Comparison of ENCODE assay signal across 19 mouse cellular contexts in genomic region chr12:104531512-104532447, GRCm38 (mm10). TPM values are rescaled to one million over a fixed set of nuclear protein-coding genes. Genes with fewer than 3 reads are reported as not detected.
A peak's percentile ranks its signal among the peaks of the same experiment; 100 is the strongest.
DNase-seq lines count a peak whose midpoint lies in the region; ATAC-seq and TF ChIP-seq lines count a peak whose summit lies in the region.
"Had no signal": no experiment of that assay in that cellular context is flagged by ENCODE, and none has a peak within 500 bp of the region (broad histone marks: within the 10 kb centered on the region; RNA-seq: fewer than 3 reads in every experiment).

No protein-coding gene starts in this region.

- H3K27me3 ChIP-seq in heart, embryonic 10.5 days (ENCODE audit: insufficient read depth, poor library complexity, severe bottlenecking) = peaks cover 26% of the 10 kb centered on the region
- H3K27me3 ChIP-seq in midbrain, embryonic 11.5 days (ENCODE audit: control insufficient read depth, insufficient read depth, low read length) = no peaks in the 10 kb centered on the region; the same call in 1 of the 2 replicates
- 0 out of 2 replicates have a peak, but pooled peaks cover 3% of the 10 kb centered on the region for H3K27me3 ChIP-seq in midbrain, embryonic 13.5 days
- H3K27me3 ChIP-seq in embryonic facial prominence, embryonic 12.5 days = no peaks in the 10 kb centered on the region
- H3K27me3 ChIP-seq in cerebellum, adult 2 months (ENCODE audit: control insufficient read depth, insufficient read depth, low read length) = no peaks in the 10 kb centered on the region
- H3K27me3 ChIP-seq: hindbrain, embryonic 15.5 days; lung, embryonic 15.5 days had no signal

- 23% methylated on average over 28 of the region's 29 CpGs for WGBS in heart, embryonic 10.5 days
- WGBS in midbrain, embryonic 11.5 days = 14% methylated on average over 29 of the region's 29 CpGs
- WGBS in midbrain, embryonic 13.5 days = 11% methylated on average over 28 of the region's 29 CpGs
- 8% methylated on average over 28 of the region's 29 CpGs for whole genome bisulfite sequencing in embryonic facial prominence, embryonic 12.5 days
- 37% methylated on average over 29 of the region's 29 CpGs for WGBS in cerebellum, adult 2 months

- 0 out of 2 replicates have a peak overlapping the region, but pooled peaks have one; percentile 6 for H3K4me2 ChIP-seq in midbrain, embryonic 11.5 days
- no peak overlapping the region for H3K4me2 ChIP-seq in midbrain, embryonic 13.5 days (replicated peaks)
- H3K4me2 ChIP-seq in embryonic facial prominence, embryonic 12.5 days (replicated peaks) = peak overlapping the region; percentile 22; the same call in 1 of the 2 replicates
- H3K4me2 ChIP-seq: hindbrain, embryonic 15.5 days; liver, embryonic 12.5 days; lung, embryonic 15.5 days had no signal

- no peak for TF ChIP-seq POLR2A in cerebellum, adult 2 months (IDR thresholded peaks at IDR 0.05; ENCODE audit: borderline replicate concordance, insufficient read depth, low read length)

- H3K27ac ChIP-seq in heart, embryonic 10.5 days = no peak overlapping the region
- H3K27ac ChIP-seq in midbrain, embryonic 11.5 days (ENCODE audit: low read depth, low read length) = no peak overlapping the region
- no peak overlapping the region for H3K27ac ChIP-seq in midbrain, embryonic 13.5 days
- no peak overlapping the region; the same call in 1 of the 2 replicates for H3K27ac ChIP-seq in embryonic facial prominence, embryonic 12.5 days
- H3K27ac ChIP-seq in cerebellum, adult 2 months (ENCODE audit: insufficient read depth, low read length) = no peak overlapping the region
- H3K27ac ChIP-seq: hindbrain, embryonic 15.5 days; liver, embryonic 12.5 days; lung, embryonic 15.5 days; stomach, postnatal 0 days had no signal

- TF ChIP-seq CTCF in cerebellum, adult 2 months (IDR thresholded peaks at IDR 0.05; ENCODE audit: borderline replicate concordance, insufficient read depth, low read depth, low read length) = no peak

- H3K9me3 ChIP-seq in heart, embryonic 10.5 days = no peaks in the 10 kb centered on the region; the same call in 1 of the 2 replicates
- no peaks in the 10 kb centered on the region for H3K9me3 ChIP-seq in midbrain, embryonic 11.5 days (ENCODE audit: control insufficient read depth, low read length)
- H3K9me3 ChIP-seq in midbrain, embryonic 13.5 days = no peaks in the 10 kb centered on the region
- no peaks in the 10 kb centered on the region for H3K9me3 ChIP-seq in embryonic facial prominence, embryonic 12.5 days
- H3K9me3 ChIP-seq: hindbrain, embryonic 15.5 days; liver, embryonic 12.5 days; lung, embryonic 15.5 days had no signal

- no peak for DNase-seq in heart, embryonic 10.5 days (ENCODE audit: low spot score)
- no peak for DNase-seq in heart, adult 8-10 months (ENCODE audit: low spot score)
- DNase-seq in midbrain, embryonic 11.5 days (ENCODE audit: low spot score, missing footprints) = peak; percentile 84
- DNase-seq in retina, embryonic 14.5 days (ENCODE audit: low spot score) = peak; percentile 16
- DNase-seq in cerebellum, adult 2 months = no peak
- DNase-seq in right cerebral cortex, postnatal 14 days = no peak
- DNase-seq: cerebellum, adult 11 months; thymus, postnatal 25 days had no signal

- peak overlapping the region; percentile 16; the same call in 1 of the 2 replicates for H3K9ac ChIP-seq in midbrain, embryonic 11.5 days (ENCODE audit: low read length)
- H3K9ac ChIP-seq in midbrain, embryonic 13.5 days (replicated peaks) = no peak overlapping the region
- H3K9ac ChIP-seq in embryonic facial prominence, embryonic 12.5 days = no peak overlapping the region
- H3K9ac ChIP-seq: hindbrain, embryonic 15.5 days; liver, embryonic 12.5 days; lung, embryonic 15.5 days had no signal

- peaks cover 9% of the 10 kb centered on the region for H3K4me1 ChIP-seq in heart, embryonic 10.5 days
- peaks cover 6% of the 10 kb centered on the region; the same call in 1 of the 2 replicates for H3K4me1 ChIP-seq in midbrain, embryonic 11.5 days (ENCODE audit: control insufficient read depth, insufficient read depth, low read length)
- H3K4me1 ChIP-seq in midbrain, embryonic 13.5 days (replicated peaks) = peaks cover 11% of the 10 kb centered on the region; the same call in 1 of the 2 replicates
- H3K4me1 ChIP-seq in embryonic facial prominence, embryonic 12.5 days = peaks cover 11% of the 10 kb centered on the region
- H3K4me1 ChIP-seq in cerebellum, adult 2 months (ENCODE audit: control insufficient read depth, insufficient read depth, low read length) = no peaks in the 10 kb centered on the region
- H3K4me1 ChIP-seq: hindbrain, embryonic 15.5 days; liver, embryonic 12.5 days; lung, embryonic 15.5 days had no signal

- H3K4me3 ChIP-seq in heart, embryonic 10.5 days = peak overlapping the region; percentile 16; the same call in 1 of the 2 replicates
- H3K4me3 ChIP-seq in midbrain, embryonic 11.5 days (ENCODE audit: low read depth, low read length) = no peak overlapping the region
- no peak overlapping the region for H3K4me3 ChIP-seq in midbrain, embryonic 13.5 days (replicated peaks)
- no peak overlapping the region for H3K4me3 ChIP-seq in embryonic facial prominence, embryonic 12.5 days
- H3K4me3 ChIP-seq in cerebellum, adult 2 months (replicated peaks; ENCODE audit: insufficient read depth, low read depth, low read length) = no peak overlapping the region
- H3K4me3 ChIP-seq: hindbrain, embryonic 15.5 days; liver, embryonic 12.5 days; lung, embryonic 15.5 days had no signal

- no peak for ATAC-seq in midbrain, embryonic 11.5 days (ENCODE audit: low FRiP score)
- ATAC-seq in midbrain, embryonic 13.5 days = no peak
- ATAC-seq in embryonic facial prominence, embryonic 12.5 days (ENCODE audit: insufficient number of reproducible peaks, insufficient read depth, low FRiP score, low TSS enrichment) = peak; percentile 16; the same call in 1 of the 2 replicates
- ATAC-seq: intestine, postnatal 0 days; liver, embryonic 12.5 days had no signal

- no peaks in the 10 kb centered on the region for H3K36me3 ChIP-seq in heart, embryonic 10.5 days
- no peaks in the 10 kb centered on the region for H3K36me3 ChIP-seq in midbrain, embryonic 11.5 days (ENCODE audit: control insufficient read depth, insufficient read depth, low read length)
- no peaks in the 10 kb centered on the region for H3K36me3 ChIP-seq in midbrain, embryonic 13.5 days
- no peaks in the 10 kb centered on the region for H3K36me3 ChIP-seq in embryonic facial prominence, embryonic 12.5 days
- H3K36me3 ChIP-seq: hindbrain, embryonic 15.5 days; liver, embryonic 12.5 days; lung, embryonic 15.5 days had no signal

RNA-seq across cellular contexts. Expression of gene Gsc, which starts 58.6 kb away (rescaled TPM):
- polyA plus RNA-seq in heart, embryonic 10.5 days (2016; fragmentation: Nextera tagmentation; extraction: Ambion mirVana) = 1.2 and 4.0 TPM in 2 replicates
- total RNA-seq in heart, adult 8-10 months (2022) = not detected
- 0.17 and 0.59 TPM in 2 replicates for polyA plus RNA-seq in midbrain, embryonic 11.5 days (2014; fragmentation: Nextera tagmentation; extraction: Ambion mirVana)
- 0.32 TPM in 1 of 2 replicates, not detected in the other for polyA plus RNA-seq in midbrain, embryonic 13.5 days (2015; fragmentation: Nextera tagmentation; extraction: Ambion mirVana)
- polyA plus RNA-seq in embryonic facial prominence, embryonic 12.5 days (2016; fragmentation: Nextera tagmentation; extraction: Ambion mirVana) = 47.2 and 64.8 TPM in 2 replicates
- not detected in 2 replicates for polyA plus RNA-seq in cerebellum, adult 2 months (2012; rRNA removed)
- total RNA-seq: common myeloid progenitor, adult 5-6 weeks; layer of hippocampus, adult 8-10 months; left cerebral cortex, adult 8-10 months; megakaryocyte, adult 5-6 weeks had no signal
- polyA plus RNA-seq: intestine, postnatal 0 days; liver, embryonic 12.5 days had no signal

Comparison
In these comparisons a context has a peak if more than half of its experiments do, and no peak if none do; other contexts are left out.
1. DNase-seq: peak in midbrain, embryonic 11.5 days (single experiment) and retina, embryonic 14.5 days (single experiment); none in heart, embryonic 10.5 days (single experiment), heart, adult 8-10 months (single experiment), cerebellum, adult 2 months (0 of 2) and right cerebral cortex, postnatal 14 days (single experiment).